Mouse (Mus musculus) gastrocnemius, postnatal 10 days (tissue): ENCODE measurements around the gene Bbc3. TPM values are rescaled to one million over a fixed set of nuclear protein-coding genes. Genes with fewer than 3 reads are reported as not detected.
A peak's percentile ranks its signal among the peaks of the same experiment; 100 is the strongest.

ENCODE experiments used
- DNase-seq: peaks from one replicate; pipeline ENCODE4 v3.0.0; 2021; ENCODE audit warnings: mixed read lengths
- total RNA-seq, 2 experiments: library from RNA; stranded (reverse); gene quantifications; 2 replicates each; pipeline ENCODE4 v1.2.3; 2021

The Bbc3 gene
- total RNA-seq, 2 experiments from 2014 or later: 4.6 to 6.1 TPM

- no peak for DNase-seq
Observed at GRCm38 (mm10) chr7:16317094-16317493, 8.9 kb downstream of the Bbc3 start.

- DNase-seq: no peak
Observed at GRCm38 (mm10) chr7:16319216-16319615, 11.0 kb downstream of the Bbc3 start.

- DNase-seq: no peak
Observed at GRCm38 (mm10) chr7:16320479-16320878, 12.3 kb downstream of the Bbc3 start.

DNA sequence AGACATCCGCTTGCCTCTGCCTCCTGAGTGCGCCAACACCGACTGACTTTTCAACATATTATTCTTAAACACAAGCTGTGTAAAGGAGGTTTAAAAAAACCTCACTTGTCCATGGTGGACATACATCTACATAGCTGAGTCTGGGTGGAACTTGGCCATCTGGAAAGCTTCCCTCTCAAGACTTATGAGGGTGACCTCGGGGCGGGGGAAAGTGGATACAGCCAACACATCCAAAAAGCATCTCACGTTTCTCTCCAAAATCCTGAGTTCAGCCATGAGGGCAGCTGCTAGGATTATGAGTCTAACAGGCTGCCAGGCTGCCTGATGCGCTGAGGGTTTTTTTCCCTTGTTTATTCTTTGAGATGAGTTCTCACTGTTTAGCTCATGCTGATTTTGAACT, 16.5 kb downstream of the Bbc3 start:
- peak; percentile 15 for DNase-seq

DNA sequence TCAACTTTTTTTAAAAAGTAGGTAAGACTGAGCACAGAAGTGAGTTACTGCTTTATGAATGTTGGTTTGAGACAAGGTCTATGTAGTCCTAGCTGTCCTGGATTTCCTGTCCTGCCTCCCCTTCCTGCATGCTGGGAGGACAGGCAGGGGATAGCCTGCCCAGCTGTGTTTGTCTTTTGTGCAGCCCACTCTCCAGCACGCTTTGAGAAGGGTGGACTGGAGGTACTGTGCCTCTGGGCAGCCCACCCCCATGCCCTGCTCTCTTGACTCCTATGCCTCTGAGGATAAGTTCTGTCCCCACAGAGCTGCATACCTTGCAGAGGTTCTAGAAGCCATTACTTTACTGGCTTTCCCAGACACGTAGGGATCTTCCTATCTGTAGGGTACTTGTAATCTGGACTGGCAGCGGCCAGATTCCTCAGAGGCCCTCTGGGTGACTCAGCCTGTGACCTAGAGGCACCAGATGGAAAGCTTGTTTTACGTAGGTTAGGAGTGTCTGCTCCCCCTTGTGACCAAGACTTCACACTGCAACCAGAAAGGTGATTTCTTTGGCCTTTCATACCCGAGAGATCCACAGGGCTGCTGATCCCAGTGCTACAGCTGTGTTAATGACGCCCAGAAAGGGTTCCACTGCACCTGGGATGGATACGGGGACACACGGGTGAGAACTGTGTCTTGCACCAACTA, 17.9 kb downstream of the Bbc3 start:
- DNase-seq: peak; percentile 49

- DNase-seq: no peak
Observed at GRCm38 (mm10) chr7:16326607-16326971, 18.4 kb downstream of the Bbc3 start.

- no peak for DNase-seq
Observed at GRCm38 (mm10) chr7:16329146-16329545, 21.0 kb downstream of the Bbc3 start.

GRCm38 (mm10) chr7:16337733-16338132, 29.5 kb downstream of the Bbc3 start:
- no peak for DNase-seq

DNA sequence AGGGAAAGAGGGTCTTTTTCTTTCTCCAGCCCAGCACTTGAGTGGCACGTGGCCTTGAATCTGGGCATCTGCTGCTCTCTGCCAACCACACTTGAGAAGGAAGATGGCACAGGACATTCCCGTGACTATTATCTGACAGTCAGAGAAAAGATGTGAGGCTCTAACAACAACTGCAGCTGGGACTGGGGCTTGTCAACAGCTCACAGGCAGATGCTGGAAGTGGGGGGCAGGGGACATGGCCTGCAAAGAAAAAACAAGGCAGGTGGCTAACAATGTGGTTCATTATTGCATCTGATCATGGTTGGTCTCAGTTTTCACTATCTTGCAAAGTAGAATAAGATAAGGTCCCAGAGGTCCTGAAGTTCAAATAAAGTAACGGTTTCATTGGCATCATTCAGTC, 36.4 kb downstream of the Bbc3 start:
- no peak for DNase-seq

DNA sequence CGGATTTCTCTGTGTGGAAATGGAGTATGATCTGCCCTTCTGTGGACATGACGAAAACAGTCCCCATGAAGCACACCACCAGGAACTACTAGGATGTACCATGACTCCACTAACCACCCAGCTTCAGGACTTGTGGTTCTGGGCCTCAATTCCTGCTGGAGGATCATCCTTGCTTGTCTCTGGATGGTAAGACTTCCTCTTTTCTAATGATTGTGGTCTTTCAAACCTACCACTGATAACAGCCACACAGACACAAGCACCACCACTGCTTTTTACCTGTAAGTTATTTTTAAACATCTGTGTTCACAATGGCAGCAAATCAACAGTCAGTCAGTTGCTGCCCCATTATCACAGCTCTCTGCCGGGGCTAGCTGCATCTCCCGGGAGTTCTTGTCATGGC, 37.1 kb downstream of the Bbc3 start:
- DNase-seq: no peak

DNA sequence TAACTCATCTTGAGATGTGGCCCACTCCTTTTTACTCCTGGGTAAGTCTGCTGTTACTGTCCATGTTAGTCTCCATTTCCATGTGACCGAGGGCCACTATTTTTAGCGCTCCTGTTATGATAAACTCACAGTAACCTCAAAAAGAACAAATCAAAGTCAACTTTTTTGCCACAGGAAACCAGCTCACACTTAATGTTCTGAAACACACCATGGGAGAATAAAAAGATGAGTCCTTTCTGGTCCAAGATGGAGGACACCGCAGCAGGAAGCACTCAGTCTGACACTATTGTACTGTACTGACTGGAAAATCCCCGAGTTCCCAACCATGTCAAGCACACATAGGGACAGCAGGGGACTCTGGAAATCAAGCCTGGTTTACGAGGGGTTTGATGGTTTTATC, 41.8 kb downstream of the Bbc3 start:
- no peak for DNase-seq

GRCm38 (mm10) chr7:16355854-16356594, 47.8 kb downstream of the Bbc3 start:
- no peak for DNase-seq

GRCm38 (mm10) chr7:16357602-16358001, 49.4 kb downstream of the Bbc3 start:
- DNase-seq: no peak

GRCm38 (mm10) chr7:16364319-16364718, 56.1 kb downstream of the Bbc3 start:
- no peak for DNase-seq

DNA sequence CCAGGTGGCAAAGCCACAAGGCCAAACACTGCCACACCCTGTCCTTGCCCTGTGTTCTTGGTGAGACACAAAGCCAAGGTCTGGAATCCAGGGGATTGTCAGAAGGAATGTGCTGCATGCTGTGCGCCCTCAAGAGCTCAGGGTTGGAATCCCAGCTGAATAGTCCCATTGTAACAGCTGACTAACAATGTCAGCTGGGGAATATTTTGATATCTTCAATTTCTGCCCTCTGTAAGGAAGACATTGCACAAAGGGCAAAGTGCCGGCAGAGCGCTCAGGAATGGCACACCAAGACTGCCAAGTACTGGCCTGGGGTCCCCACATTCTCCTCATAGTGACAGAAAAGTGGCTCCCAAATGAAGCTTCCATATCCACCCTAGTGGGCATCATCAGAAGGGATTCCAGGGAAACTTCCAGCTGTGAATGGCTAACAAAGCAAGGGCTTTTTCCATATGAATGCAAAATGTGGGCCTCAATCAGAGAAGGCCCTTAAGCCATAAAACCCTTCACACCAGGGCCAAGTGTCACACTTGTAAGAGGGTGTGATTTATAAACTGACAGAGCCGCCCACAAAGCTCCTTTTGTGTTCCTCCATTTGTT, 56.8 kb downstream of the Bbc3 start:
- DNase-seq: no peak

- no peak for DNase-seq
Observed at GRCm38 (mm10) chr7:16366133-16366646, 58.0 kb downstream of the Bbc3 start.

- no peak for DNase-seq
Observed at GRCm38 (mm10) chr7:16366669-16367068, 58.5 kb downstream of the Bbc3 start.

Other genes with a start within 250 kb of the Bbc3 start
- gene Zfp541, start 246.6 kb upstream of the Bbc3 start, total RNA-seq: not detected
- gene Napa, start 209.9 kb upstream of the Bbc3 start, total RNA-seq: 100 to 1,000 TPM; 123 to 145 TPM
- gene Kptn, start 188.5 kb upstream of the Bbc3 start, total RNA-seq: 10 to 100 TPM; 12.0 to 13.1 TPM
- gene Slc8a2, start 178.6 kb upstream of the Bbc3 start, total RNA-seq: under 1 TPM; 0.75 to 0.86 TPM
- 1 to 10 TPM; 4.2 to 6.8 TPM for gene Meis3, start 133.3 kb upstream of the Bbc3 start, total RNA-seq
- 1 to 10 TPM; 5.8 to 7.6 TPM for gene Dhx34, start 86.4 kb upstream of the Bbc3 start, total RNA-seq
- gene C5ar2, start 64.2 kb upstream of the Bbc3 start, total RNA-seq: under 1 TPM; 0.16 to 0.41 TPM
- gene C5ar1, start 48.9 kb upstream of the Bbc3 start, total RNA-seq: 1 to 10 TPM; 3.2 to 3.3 TPM
- 10 to 100 TPM; 11.0 to 11.7 TPM for gene Inafm1, start 34.8 kb upstream of the Bbc3 start, total RNA-seq
- gene Ccdc9, start 21.6 kb upstream of the Bbc3 start, total RNA-seq: 10 to 100 TPM; 34.0 to 47.6 TPM
- 10 to 100 TPM; 43.3 to 48.8 TPM for gene Sae1, start 79.4 kb downstream of the Bbc3 start, total RNA-seq
- 10 to 100 TPM; 33.2 to 37.9 TPM for gene Zc3h4, start 92.5 kb downstream of the Bbc3 start, total RNA-seq
- gene Tmem160, start 144.4 kb downstream of the Bbc3 start, total RNA-seq: 10 to 100 TPM; 18.8 to 18.9 TPM
- gene Npas1, start 169.3 kb downstream of the Bbc3 start, total RNA-seq: not detected